Mouse (Mus musculus) layer of hippocampus, postnatal 14 days (tissue): ENCODE data around the gene Sumo3. TPM values are rescaled to one million over a fixed set of nuclear protein-coding genes. Genes with fewer than 3 reads are reported as not detected.

Experiments used
- DNase-seq, 2 experiments: peaks; one replicate each; pipeline ENCODE4 v3.0.0; 2021 to 2022; ENCODE audit warnings: low spot score in 2 of 2, mixed read lengths in 1 of 2
- long read RNA-seq, 2 experiments: library from polyadenylated mRNA; stranded (forward); transcript quantifications; one replicate each; pipeline ENCODE4 v2.0.0; 2021
- total RNA-seq, 2 experiments: library from RNA; stranded (reverse); gene quantifications; 2 replicates each; pipeline ENCODE4 v1.2.3; 2021

The Sumo3 gene
- total RNA-seq, result 100 to 1,000 TPM; 116 to 134 TPM
- long read RNA-seq, experiment 1, transcript Sumo3-201 (4 exons, 2,630 nt), result major isoform, 124 of 134 reads
- long read RNA-seq, experiment 1, partial matches to known transcripts, result 3 of 134 reads
- long read RNA-seq, experiment 1, other reads (novel, unspliced or antisense), result 1 of 134 reads
- long read RNA-seq, experiment 2, transcript Sumo3-202 (4 exons, 1,874 nt), result minor isoform, 5 of 166 reads
- long read RNA-seq, experiment 2, transcript Sumo3-201 (4 exons, 2,630 nt), result major isoform, 152 of 166 reads
- long read RNA-seq, experiment 2, partial matches to known transcripts, result 2 of 166 reads
- long read RNA-seq, experiment 2, other reads (novel, unspliced or antisense), result 2 of 166 reads

DNA sequence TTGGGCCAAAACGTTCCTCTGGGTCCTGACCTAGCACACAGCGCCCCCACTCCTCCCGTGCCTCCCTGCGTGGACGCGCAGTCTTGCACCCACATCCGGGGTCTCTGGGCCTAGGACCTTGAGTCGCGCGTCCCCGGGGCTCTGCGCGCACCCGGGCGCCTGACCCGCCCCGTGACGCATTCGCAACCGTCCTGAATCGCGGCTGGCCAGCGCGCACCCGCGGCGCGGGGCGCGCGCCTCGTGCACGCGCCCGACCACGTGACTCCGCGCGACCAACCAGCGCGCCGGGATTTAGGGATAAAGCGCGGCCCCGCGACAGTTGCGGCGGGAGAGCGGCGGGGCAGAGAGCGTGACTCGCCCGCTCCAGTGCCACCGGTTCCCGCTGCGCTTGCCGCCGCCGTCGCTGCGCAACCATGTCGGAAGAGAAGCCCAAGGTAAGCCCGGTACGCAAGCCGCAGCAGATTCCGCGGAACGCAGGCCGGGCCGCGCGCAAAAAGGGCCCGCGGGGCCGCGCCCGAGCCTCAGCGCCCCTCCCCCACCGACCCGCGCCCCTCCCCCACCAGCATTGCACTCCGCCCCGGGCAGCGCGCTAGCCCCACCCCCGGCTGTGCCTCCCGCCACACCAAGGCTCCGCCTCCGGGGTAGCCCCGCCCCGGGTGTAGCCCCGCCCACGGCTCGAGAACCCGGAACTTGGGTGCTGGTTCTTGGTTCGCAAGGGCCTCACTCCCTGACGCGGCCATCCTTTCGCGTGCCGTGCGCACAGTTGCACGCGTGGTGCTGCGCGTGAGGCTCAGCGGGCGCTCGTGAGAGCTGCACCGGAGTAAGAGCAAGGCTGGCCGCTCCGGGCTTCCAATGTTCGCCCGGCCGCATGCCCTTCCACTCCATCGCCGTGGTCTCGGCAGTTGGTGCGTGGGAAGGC lies at the start of gene Sumo3, which contains the start of gene Gm49325:
TSS of gene Sumo3 (plus strand) at position 190 of the 919 bp plus-strand sequence.
TSS of gene Gm49325 (plus strand) at position 290 of the 919 bp plus-strand sequence.
- DNase-seq, result peak; percentile 90 to 94

DNA sequence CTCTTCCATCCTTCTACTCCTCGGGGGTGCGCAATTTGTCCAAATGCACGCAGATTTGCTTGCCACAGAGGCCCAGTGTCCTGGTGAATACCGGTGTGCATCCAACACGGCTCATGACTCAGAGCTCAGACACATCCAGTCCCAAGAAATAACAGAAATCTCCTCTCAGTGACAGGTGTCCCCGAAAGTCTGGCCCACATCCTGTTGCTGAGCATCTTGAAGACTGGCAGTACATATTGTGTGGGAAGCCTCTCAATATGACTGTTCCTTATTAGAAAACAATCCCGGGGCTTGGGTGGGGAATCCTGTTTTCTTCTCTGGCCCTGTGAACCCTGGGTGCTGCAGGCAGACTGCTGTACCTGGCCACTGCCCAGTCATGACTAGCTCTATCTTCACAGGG lies 49.3 kb upstream of the Sumo3 start:
- DNase-seq, result peak; percentile 39 to 54

DNA sequence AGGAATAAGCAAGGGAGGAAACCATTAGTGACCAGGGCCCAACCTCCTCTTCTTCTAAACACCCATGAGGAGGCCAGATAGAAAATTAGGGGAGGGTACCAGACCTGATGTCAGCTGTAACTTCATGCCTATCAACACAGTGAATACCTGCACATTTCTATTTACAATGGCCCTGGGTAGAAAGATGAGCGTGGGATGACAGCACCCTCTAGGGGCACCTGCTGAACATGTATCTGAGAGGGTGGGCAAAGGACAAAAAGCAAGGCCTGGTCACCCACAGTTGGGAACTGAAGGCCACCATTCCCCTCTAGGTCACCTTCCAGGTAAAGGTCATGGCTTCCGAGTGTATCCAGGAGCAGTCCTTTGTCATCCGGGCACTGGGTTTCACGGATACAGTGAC lies 48.3 kb upstream of the Sumo3 start:
- DNase-seq, result no peak

DNA sequence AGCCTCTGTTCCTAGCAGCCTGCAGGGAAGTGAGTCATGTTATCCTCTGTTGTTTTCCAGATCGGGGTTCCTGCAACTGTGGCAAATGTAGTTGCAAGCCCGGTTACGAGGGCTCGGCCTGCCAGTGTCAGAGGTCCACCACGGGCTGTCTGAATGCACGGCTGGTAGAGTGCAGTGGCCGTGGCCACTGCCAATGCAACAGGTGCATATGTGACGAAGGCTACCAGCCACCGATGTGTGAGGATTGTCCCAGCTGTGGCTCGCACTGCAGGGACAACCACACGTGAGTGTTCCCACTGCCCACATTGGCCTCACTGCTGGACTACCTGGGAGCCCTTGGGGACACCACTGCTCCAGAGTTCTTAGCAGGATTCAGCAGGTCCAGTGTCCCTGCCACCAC lies 45.8 kb upstream of the Sumo3 start:
- DNase-seq, result no peak

DNA sequence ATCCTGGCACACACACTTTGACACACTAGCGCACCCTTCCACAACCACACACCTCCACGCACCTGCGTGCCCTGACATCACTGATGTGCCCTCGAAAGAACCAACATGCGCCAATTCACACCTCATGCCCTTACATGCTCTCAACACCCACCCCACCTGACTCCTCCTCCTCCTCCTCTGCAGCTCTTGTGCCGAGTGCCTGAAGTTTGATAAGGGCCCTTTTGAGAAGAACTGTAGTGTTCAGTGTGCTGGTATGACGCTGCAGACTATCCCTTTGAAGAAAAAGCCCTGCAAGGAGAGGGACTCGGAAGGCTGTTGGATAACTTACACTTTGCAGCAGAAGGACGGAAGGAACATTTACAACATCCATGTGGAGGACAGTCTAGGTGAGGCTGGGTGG lies 45.1 kb upstream of the Sumo3 start:
- DNase-seq, result no peak

DNA sequence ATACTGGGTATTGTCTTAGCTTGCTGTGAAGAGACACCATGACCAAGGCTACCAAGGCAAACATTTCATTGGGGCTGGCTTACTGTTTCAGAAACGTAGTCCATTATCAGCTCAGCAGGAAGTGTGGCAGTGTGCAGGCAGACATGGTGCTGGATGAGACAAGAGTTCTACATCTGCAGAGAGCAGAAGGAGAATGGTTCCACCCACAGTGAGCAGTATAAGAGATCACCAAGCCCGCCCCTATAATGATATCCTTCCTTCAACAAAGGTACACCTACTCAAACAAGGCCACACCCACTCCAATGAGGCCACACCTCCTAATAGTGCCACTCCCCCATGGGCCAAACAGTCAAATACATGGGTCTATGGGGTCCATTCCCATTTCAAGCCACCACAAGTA lies 44.4 kb upstream of the Sumo3 start:
- DNase-seq, result no peak

DNA sequence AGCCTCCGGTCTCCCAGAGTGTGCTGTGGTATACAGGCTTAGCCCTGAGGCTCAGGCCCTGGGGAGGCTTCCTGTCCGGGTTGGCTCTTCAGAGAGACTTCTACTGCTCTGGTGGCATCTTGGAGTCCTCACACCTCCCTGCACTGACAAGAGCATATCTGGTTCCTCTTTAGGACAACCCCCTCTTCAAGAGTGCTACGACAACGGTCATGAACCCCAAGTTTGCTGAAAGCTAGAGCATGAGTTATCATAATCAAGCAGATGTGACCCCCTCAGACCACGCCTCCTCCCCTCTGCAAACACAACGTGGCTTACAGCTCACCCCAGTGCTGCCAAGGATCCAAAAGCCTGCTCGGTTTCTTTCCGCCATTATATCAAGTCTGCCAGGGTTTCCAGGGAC lies 40.9 kb upstream of the Sumo3 start:
- no peak for DNase-seq

DNA sequence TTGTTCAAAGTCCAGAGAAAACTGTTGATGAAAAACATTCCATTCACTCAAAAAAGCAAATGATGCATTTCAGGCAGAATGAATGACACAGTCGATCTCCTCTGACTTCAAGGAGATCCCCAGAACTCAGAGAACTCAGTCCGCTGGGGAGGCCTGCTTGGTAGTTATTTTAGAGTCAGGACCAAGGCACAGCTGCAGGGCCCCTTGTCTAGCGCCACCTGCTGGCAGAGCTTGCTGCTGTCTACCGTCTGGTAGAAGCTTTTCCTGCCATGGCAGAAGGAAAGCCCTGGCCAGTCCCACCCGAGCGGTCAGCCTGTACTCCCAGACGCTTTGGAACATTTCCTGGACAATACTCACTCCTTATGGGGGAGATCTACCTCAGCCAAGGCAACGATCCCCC lies 39.2 kb upstream of the Sumo3 start:
- DNase-seq, result peak; percentile 72 to 74

DNA sequence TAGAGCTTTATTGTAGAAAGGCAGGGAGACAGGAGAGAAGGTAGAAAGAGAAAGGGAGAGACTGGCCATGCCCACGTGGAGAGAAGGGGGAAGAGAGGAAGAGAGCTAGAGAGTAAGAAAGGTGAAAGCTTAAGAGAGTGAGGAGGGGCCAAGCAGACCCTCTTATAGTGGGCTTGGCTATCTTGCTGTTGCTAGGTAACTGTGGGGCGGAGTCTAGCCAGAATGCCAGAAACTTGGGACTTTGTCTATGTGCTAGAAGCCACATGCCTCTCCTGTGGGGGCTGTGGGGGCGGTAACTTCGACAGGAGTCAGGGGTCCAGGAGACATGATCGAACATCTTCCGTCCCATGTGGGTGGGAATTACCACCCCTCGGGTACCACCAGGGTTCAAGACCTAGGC lies 36.4 kb upstream of the Sumo3 start:
- no peak for DNase-seq

DNA sequence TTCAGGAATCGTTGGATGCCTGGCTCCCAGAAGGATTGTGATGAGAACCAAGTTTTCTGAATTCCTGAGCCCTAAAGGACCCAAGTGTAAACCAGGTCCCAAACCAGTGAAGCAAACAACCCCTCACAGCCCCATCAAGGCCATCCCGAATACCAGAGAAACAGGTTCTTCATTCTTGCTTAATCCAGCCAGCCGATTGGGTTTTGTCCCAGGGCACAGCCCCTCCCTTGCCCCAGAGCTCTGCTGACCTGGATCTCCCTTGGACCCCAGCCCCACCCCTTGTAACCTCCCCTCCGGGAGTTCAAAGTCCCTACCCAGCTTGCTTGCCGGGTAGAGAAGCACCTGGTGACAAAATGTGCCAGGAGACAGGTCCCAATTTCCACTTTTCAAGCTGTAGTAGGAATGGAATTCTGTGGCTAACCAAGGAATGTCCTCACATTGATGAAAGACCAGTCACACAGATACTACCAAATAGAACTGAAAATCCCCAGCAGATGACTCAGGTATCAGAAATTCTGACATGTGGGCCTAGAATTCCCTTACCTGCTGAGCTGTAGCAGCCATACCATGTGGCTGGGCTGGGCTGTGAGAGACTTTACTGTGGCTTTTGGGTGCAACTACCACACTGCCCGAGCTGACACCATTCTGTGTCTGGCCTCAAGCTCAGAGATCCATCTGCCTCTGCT lies 35.8 kb upstream of the Sumo3 start:
- no peak for DNase-seq

DNA sequence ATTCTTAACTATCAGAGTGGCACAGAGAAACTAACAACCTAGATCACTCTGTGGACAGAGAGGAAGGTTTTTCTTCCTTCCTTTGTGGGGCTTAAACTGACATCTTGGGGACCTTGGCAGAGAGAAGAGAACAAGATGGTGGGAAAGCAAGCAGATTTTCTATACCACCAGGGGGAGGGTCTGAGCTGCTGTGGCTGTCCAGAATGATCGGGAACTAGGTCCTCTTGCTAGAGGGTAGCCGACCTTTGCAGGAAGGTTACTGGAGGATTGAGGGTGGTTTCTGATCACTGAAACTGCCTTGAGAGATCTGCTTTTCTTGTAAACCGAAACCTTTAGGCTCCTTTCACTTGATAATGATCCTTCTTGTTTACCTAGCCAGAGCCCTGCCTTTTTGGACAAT lies 33.7 kb upstream of the Sumo3 start:
- no peak for DNase-seq

DNA sequence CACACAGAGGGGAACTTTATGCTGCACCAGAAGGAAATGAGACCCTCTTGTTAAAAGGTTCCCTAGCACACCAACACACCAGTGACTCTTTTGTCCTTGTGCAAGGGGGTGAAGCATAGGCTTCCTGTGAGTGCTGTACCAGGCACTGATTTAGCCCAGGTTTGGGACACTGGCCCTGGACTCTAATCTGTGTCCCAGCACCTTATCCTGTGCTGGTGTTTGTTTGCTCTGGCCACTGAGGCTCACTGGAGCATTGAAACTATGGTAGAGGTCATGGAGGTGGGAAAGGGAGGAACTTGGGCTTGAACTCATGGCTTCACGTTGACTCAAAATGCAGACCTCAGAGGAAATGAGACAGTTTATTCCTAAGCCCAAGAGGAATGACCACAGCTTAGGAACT lies 32.7 kb upstream of the Sumo3 start:
- DNase-seq, result no peak

DNA sequence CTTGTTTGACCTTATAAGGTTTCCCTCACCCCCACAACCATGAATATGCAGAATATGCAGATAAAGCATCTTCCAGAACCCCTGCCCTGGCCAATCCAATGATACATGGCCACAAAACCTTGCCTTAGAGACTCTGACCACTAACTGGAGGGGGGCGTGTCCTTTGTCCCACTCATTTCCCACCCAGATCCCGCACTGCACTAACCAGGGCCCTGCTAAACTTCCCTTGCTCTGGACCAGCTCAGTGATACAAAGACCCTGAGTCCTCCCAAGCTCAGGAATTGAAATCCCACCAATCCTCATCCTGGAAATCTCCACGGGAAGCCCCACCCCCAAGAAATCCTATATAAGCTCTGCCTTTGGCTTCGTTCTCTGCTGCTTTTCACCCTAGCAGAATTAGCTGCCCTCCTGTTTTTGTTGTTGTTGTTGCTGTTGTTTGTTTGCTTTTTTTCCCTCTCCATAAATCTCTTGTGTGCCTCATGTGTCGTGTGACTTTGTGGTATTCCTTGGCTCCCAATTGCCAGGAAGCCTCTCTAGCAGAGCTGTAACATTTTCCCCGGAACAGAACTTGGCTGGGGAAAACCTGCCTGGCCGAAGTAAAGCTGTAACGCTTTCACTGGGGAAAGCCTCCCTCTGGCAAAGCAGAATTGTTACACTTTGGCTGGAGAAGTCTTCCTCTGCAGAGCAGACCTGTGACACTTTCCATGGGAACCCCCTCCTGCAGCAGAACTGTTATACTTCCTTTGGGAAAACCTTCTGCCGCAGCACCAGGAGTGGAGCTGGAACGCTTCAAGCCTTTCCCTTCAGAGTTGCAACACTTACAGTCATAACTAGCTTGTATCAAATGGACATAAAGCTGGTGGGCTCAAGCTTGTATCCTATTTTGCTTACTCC lies 25.6 kb upstream of the Sumo3 start:
- no peak for DNase-seq

DNA sequence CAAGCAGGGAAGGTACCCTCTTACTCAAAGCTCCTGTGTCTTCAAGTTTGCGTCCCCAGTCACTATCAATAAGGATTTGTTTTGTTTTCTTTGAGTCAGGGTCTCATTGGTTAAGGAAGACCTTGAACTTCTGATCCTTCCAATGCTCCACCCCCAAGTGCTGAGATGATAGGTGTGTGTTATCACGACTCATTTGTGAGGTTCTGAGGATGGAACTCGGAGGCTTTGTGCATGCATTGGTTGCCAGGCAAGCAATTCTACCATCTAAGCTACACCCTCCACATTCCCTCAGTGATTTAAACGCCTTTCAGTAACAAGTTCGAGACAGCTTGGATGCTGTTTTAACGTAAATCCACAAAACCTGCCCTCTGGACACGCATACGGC lies 24.9 kb upstream of the Sumo3 start:
- no peak for DNase-seq

DNA sequence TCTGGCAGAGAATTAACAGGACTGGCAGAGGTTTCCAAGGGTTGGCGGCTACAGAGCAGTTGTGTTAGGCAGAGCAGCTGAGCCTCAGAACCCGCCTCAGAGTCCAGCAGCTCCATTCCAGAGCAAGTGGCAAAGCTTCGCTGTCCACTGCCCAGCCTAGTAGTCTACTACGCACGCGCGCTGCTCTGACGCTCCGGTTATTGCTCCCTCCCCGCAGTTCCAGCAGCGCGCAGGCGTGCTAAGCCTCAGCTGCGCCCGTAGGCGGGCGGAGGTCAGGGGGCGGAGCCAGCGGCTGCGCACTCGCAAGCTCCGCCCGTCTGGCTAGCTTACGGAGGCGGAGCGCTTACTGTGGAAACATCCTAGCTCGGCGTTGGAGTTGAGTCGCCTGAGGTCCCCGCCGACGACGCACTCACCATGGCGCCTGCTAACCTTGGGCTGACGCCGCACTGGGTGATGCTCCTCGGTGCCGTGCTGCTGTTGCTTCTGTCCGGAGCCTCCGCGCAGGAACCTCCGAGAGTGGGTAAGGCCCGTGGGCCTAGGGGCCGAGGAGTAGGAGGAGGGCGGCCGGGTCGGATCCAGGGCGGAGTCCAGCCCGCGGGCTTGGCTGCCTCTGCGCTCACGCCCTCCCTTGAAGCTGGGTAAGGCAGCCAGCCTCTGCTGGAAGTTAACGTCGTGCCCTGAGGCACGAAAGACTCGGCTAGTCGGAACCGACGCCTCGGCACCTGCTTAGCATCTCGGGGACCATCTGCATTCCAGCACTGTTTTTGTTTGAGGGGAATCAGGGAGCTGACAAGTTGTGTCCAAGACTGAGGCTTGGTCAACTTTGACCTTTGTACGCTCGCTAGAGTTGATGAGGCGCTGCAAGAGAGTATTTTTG lies 24.3 kb upstream of the Sumo3 start, which contains the start of gene Pttg1ip:
TSS of gene Pttg1ip (plus strand) at position 313 of the 877 bp plus-strand sequence.
- peak; percentile 90 to 96 for DNase-seq

DNA sequence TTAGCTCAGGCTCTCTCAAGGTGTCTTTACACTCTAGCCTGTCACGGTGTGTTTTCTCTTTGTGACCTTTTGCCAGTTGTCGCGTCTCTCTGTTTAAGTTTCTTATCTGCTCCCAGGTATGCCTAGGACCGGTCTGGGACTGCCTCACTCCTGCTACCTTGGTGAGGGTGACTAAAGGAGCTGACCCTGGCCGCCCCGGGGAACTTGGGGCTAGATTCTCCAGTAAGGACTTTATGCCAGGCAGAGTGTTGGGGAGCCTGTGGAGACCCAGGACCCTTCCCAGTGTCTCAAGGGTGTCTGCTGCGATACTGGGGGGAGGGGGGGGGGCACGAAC lies 23.6 kb upstream of the Sumo3 start:
- DNase-seq, result no peak

DNA sequence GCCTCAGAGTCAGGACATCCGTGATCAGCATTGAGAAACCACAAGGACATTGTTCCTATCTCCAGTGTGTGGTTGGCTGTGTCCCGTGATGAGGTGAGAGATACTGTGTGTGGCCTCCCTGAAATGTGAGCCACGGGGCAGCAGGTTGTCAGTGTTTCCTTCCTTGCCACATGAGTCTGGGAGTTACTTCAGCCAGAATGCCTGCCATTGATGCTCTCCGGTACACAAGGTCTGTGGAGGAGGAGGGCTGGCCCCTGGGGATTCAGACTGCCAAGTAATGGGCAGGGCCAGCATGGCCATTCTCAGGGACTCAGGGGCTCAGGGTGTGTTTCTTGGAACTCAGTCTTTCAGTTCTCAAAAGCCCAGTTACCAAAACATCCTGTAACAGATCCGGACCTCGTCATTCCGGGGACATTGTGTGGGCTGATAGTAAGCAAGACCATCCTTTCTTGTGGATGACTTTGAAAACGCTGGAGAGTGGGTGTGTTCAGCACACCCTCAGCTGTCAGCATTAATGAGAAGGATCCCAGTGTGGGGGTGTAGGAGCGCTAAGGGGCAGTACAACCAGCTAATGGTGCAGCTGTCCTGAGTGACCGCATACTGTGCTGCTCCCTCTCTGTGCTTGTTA lies 22.0 kb upstream of the Sumo3 start:
- no peak for DNase-seq

DNA sequence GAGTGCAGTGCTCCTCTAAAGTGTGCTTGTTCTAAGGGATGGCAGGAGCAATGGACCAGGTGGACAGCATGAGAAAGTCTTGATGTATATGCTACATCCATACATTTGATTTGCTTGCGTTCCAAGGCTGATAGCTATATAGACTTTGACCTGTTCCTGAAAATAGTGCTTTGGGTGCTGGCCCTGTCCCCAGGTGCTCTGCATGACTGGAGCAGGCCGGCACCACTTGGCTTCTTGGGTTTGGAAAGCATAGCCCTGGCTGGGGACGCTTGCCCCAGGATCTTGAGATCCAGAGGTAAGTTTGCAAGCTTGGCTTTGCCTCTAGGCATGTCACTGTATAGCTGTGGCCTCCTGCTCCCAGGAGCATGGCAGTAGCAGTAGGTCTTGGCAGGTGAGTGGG lies 19.3 kb upstream of the Sumo3 start:
- DNase-seq, result no peak

DNA sequence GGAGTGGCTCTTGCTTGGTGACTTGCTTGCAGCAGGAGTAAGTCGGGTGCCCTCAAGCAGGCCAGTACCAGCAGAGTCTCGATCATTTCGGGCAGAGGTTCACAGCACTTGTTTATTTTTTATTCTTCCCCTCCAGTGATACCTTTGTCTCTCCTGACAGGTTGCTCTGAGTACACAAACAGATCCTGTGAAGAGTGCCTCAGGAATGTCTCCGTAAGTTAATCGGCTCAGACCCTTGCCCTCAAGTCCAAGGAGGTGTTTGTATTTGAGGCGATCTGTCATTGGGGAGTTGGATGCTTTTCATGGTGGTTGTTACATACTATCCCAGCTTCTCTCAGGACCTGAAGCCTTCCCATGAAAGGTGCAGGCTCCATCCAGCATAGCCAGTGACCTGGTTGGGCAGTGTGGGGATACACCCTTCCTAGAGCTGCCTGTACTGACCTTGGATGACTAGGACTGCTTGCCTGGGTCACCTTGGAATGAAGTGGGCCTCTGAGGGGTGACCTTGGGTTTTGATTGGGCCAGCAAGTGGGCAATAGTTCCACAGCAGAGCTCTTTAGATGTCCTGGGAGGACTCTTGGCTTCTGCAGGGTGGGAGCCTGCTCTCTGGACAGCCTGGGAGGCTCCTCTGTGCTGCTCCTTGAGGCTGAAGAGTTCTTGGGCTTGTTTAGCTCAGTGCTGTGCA lies 18.7 kb upstream of the Sumo3 start:
- DNase-seq, result no peak
